Mouse (Mus musculus): ENCODE results near the gene Ap5z1.

Ap5z1 gene

DNA sequence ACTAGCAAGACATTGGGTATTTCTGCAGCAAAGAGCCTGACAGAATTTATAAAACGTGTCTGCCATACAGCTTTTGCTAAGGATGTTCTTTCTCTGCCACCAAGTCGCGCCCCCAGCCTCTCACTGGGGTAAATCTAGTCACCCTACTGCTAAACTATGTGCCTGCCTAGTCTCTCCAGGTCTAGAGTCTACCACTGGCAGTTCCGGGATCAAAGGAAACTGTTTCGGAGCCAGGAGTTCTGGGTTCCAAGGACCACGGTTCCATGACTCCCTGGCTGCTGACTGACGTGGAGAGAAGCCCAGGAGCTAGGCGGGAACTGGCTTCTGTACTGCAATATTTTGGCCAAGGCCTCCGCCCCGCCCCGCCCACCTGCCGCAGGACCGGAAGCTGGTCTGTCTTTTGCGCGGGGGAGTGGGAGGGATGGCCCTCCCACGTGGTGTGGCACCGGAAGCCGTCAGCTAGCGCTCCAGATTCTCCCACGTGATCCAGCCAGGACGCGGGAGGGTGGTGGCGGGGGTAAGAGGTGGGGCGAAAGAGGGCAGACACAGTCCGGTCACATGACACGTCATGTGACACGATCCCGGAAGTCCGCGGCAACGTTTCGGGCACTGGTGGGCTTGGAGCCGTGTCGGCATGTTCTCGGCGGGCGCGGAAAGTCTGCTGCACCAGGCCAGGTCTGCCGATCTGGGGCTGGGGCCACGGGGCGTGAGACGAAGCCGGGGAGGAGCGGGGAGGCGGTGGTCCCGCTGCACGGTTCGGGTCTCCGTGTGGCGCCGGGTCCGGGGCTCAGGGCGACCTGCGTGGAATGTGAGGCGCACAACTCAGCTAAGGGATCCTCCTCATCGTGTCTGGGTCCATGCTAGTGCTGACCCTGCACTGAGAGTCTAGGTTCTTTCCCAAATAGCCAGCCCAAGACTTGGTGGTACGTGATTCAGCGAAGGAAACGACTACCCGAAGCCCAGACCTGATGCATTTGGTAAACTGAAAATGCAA is at the start of gene Ap5z1:
Gene Ap5z1, plus strand, starts transcription at position 484 of the 994 bp plus-strand sequence.
- peak; percentile 87 to 88 for DNase-seq (ENCODE audit: low spot score in 2 of 2)

DNA sequence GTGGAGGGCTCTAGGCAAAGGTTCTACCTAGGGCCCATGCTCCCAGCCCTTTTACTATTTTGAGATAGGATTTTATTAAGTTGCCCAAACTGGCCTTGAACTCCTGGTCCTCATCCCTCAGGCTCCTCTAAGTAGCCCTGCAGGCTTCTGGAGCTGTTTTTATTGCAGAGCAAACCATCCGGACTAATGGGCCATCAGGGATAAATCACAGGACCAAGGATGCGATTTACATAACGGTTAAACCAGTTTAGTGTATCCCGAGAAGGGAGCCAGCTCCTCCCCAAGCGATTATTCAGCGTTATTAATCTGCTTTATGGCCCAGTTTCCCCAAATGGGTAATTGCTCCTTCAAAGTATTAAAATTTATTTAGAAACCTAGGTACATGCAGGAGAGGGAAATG is 48.3 kb upstream of the Ap5z1 start:
- DNase-seq (ENCODE audit: low spot score in 2 of 2): no peak

DNA sequence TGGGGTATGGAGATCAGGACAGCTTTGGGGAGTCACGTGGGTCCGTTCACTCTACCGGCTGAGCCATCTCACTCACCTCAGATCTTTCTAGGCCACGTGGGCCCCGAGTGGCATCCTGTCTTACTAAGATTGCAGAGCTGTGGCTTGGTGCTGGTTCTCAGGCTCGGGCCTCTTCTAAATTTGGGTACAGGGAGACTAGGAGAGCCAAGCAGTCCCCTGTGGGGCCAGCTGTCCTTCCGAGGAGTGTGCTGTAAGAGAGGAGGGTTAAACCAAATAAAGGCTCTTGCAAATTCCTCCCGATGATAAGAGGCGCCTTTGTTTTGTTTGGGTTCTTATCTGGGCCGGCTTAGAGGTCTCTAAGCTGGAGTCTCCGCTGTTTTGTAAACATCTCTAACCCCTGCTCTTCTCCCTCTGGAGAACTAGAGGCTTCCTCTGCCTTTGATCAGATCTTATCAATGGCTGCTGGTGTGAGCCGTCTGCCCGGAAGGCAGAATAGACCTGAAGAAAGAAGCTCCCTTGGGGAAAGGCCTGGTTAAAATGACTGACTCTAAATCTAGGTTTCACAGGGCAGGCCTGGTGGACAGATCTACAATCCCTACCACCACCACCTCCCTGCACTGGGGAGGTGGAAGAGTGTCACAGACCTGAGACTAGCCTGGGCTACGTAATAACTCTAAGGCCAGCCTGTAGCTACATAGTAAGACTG is 47.5 kb upstream of the Ap5z1 start:
- no peak for DNase-seq (ENCODE audit: low spot score in 2 of 2)

DNA sequence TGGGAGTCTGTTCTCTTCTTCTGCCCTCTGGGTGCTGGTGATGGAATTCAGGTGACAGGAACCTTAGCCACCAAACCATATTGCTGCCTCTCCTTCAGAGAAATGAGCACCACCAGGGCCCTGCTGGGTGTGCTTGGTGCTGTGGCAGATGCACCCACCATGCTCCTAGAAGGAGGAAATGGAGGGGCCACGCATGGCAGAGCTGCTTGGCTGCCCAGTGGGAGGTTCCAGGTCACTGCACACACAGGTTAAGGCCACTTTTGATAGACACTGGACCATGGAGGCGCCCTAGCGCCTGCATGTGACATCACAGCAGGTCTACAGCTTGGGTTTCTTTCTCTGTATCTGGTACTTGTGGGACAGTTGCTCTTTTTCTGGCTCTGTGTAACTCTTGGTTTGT is 46.6 kb upstream of the Ap5z1 start:
- DNase-seq (ENCODE audit: low spot score in 2 of 2): no peak

DNA sequence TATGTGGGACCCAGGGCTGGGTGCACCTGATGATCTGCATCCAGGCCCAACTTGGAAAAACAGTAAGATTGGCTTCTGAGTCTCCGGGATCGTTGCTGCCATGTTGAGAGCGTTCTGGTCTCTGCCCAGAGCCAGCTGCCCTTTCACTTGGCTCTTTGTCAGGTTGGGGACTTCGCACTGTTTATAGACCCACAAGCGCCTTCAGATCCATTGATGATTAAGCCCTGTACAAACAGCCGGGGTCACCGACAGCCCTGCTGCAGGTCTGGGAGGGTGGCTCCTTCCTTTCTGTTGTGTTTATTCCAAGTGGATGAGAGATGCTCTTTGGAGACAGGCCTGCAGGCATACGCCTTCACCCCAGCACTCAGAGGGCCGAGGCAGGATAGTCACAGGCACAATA is 45.9 kb upstream of the Ap5z1 start:
- DNase-seq (ENCODE audit: low spot score in 2 of 2): no peak

DNA sequence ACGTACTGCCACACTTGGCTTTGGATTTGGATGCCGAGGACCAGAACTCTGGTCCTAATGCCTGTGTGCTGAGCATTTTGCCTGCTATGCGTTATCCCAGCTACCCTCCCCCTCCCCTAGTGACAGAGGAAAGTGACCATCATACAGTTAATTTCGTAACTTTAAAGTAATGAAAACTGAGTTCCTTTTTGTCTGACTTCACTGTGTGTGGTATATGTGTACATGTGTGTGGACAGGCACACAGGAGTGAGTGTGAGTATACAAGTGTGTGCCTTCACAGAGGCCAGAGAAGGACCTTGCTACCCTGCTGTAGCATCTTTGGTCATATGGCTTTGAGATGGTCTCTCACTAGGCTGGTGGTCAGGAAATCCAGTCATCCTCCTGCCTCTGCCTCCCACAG is 45.3 kb upstream of the Ap5z1 start:
- DNase-seq (ENCODE audit: low spot score in 2 of 2): no peak

DNA sequence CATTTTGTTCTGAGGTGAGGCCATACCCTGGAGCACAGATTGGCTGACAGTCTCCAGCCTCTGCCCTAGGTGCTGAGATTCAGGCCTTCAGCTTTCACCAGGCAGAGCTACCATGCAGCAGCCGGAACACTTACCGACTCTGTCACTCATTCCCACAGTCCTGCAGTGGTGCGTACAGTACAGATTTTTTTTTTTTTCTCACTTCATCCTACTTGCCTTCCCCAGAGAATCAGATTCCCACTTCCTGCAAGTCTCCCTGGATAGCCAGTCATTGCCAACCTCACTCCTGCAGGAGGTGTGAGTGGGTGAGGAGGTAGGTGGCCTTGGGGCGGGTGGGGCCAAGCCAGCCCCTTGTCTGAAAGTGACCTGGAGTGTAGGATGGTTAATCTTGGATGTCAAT is 43.4 kb upstream of the Ap5z1 start:
- no peak for DNase-seq (ENCODE audit: low spot score in 2 of 2)

DNA sequence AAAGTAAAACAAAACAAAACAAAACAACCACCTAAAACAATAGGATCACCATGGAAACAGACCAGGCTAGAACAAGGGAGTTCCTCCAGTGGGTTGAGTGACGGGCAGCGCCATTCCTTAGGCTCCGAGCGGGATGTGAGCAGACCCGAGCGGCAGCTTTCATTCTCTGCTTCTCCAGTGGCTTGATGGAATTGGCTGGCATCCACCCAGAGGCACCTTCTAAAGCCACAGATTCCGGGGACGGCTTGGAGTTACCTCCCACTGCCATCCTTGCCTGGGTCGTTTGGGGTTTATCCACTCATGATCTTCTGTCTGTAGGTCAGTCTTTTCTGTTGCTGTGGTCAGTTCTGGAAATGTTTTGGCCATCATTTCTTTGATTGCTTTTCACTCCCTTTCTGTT is 42.8 kb upstream of the Ap5z1 start:
- DNase-seq (ENCODE audit: low spot score in 2 of 2): no peak

DNA sequence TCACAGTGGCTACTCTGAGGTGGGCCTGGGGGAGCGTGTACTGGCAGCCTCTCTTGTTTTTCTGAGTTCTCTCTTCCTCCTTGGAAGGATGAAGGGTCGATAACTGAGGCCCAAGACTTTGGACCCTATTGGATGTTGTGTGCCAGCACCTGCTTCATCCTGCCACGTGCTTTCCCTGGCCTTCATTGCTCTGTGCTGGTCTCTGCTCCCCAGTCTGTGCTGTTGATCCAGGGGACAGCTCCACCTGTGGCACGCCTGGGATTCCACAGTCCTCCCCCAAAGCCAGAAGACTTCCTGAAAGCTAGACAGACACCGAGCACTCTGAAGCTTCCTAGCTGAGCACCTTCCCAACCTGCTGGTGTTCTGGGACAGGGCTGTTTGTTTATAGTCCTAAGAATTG is 41.9 kb upstream of the Ap5z1 start:
- no peak for DNase-seq (ENCODE audit: low spot score in 2 of 2)

DNA sequence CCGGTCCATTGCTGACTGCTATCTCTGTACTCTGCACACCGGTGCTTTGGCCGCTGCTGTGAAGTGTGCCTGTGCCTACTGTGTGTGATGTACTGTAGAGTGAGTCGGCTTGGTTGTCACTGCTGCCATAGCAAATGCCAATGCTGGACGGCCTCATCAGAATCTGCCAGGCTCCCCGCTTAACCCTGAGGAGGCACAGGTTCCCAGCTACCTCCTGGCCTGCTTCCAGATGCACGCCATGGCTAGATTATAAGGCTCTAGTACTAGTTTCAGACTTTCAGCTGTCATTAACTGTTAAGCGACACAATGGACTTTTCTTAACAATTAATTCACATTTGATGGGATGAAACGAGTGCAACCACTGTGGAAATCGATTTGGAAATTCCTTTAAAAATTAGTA is 40.6 kb upstream of the Ap5z1 start:
- no peak for DNase-seq (ENCODE audit: low spot score in 2 of 2)

DNA sequence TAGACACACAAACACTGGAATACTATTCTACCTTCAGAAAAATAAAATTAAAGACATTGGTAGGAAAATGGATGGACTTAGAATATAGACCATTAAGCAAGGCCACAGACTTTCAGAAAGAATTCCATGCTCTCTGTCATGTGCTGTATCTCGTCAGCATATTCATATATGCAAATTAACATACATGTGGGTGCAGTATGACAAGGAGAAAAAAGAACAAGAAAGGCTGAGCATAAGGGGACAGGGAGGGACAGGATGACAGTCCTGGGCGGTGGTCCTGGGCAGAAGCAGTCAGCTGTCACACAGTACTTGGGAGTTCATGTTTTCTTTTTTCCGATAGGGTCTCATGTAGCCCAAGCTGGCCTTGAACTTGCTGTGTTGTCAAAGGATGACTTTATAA is 40.0 kb upstream of the Ap5z1 start:
- DNase-seq (ENCODE audit: low spot score in 2 of 2): no peak

DNA sequence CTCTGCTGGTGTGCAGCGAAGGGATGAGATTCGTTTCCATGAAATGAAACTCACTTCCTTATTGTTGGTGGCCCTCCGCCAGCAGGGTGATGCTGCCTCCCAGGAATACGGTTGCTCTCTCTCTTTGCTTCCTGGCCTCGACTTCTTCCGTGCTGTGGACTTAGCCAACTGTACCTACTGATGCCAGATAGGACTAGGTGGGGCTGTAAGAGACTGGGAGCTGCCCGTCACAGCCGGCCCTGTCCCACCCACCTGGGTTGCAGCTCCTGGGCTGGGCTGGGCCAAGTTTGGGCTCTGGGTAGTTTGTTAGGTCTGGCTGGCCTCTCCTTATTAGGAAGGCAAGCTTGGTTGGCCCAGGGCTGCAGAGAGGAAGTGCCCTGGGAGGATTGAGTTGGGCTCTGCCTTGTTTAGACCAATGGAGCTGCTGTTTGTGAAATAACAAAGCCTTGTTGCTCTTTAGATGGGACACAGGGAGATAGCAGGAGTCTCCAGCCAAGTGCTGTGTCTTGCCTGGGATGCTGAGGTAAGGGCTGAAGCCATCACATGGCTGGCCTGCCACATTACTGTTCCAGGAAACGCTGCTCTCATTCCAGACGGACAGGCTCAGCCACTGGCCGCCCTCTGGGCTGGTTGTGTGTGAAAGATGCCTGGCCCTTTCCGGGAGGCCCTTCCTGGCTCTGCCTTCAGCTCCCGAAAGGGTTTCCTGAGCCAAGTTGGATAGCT is 39.0 kb upstream of the Ap5z1 start:
- DNase-seq (ENCODE audit: low spot score in 2 of 2): no peak

DNA sequence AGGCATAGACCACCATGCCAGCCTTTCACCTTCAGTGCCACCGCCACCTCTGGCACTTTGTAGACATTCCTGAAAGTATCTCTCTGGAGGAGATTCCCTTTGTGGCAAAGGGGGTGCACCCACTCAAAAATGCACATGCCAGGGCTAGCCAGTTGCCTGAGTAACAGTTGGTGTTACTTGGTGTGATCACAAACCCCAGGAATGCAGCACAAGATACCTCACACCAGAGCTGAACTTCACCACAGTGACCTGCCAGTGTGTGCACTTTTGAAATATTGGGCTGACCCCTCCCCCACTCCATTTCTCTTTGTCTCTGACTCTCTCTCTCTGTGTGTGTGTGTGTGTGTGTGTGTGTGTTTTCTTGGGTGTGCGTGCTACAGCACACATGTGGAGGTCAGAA is 37.3 kb upstream of the Ap5z1 start:
- no peak for DNase-seq (ENCODE audit: low spot score in 2 of 2)

DNA sequence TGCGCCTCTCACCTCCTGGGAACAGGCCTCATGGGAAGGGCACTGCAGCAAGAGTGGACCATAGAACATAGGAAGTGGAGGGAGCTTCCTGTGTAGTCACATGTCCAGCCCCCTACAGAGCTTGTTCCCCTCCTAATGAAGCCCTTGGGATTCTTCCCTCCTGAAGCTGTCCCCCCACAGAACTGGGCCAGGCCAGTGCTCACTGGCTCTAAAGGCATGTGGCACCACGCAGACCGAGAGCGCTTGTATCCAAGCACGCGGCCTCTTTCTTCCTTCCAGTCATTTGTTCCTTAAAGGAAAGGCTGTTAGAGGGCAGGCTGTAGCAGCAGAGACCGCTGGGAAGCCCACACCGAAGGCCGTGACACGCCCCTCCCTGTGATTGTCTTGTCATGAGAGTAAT is 35.9 kb upstream of the Ap5z1 start:
- DNase-seq (ENCODE audit: low spot score in 2 of 2): no peak

DNA sequence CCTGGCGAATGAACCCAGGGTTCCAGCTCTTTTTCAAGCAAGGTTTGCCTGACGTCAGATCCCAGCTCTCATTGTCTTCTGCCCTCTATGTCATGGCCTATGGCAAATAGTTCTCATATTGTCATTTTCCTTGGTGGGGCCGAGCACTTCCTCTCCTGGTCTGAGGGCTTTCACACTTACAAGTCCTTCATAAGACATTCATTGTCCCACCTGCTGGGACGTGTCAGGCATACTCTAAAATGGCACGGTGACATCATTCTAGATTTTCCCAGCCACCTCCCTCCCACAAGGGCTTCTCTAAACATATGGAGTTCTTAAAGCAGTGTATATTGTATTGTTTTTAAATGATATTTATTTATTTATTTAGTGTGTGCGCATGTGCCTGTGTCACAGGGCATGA is 35.1 kb upstream of the Ap5z1 start:
- DNase-seq (ENCODE audit: low spot score in 2 of 2): no peak

DNA sequence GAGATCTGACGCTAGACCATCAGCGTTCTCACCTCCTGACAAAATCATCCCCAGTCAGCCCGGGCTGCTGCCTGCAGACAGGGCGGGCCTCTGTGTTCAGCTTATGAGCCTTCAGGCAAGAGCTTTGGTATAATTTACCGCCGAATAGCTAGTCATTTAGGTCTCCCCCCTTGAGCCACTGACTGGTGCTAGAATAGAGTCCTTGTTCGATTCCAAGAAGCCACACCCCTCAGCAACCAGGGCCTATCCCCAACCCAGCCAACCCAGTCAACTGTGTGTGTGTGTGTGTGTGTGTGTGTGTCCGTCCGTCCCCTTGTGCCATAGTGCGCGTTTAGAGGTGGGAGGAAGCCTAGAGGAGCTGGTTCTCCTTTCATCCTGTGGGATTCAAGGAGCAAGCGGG is 32.7 kb upstream of the Ap5z1 start:
- no peak for DNase-seq (ENCODE audit: low spot score in 2 of 2)

DNA sequence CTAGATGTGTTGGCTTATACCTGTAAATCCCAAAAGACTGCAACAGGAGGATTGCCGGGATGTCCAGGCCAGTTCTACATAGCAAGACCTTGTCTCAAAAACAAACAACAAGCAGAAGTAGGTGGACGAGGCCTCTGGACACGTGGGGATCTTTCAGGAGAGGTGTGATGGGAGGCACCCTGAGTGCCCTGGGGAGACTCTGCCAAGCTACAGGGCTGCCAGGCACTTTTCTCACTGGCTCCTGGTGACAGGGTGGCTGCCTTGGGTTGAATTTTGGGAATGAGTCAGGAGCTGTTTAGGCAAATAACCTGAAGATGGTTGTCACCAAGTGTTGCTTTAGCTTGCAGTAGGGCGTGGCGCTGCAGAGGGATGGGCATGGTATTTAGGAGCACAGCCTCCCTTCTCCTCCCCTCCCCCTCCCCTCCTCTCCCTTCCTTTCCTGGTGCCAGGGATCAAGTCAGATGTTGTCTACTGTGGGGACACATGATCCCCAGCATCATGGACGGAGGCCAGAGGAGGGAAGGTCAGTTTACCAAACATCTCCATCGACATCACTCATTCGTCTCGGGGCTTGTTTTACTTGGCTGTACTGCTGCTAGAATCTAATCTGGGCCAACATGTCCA is 31.8 kb upstream of the Ap5z1 start:
- no peak for DNase-seq (ENCODE audit: low spot score in 2 of 2)

DNA sequence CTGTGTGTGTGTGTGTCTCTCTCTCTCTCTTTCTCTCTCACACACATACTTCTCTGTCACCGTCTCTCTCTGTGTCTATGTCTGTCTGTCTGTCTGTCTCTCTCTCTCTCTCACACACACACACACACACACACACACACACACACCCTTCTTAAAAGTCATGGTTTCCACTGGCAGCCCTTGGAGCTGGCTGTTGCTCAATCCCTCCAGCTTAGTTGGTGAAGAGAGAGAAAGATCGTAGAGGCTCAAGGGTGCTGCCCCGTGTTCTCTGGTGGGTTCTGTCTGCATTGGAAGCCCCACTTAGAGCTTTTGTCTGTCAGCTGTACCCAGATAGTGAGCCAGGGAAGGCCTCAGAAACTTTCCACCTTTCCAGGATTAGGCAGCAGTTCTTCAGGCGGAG is 31.0 kb upstream of the Ap5z1 start:
- DNase-seq (ENCODE audit: low spot score in 2 of 2): no peak

DNA sequence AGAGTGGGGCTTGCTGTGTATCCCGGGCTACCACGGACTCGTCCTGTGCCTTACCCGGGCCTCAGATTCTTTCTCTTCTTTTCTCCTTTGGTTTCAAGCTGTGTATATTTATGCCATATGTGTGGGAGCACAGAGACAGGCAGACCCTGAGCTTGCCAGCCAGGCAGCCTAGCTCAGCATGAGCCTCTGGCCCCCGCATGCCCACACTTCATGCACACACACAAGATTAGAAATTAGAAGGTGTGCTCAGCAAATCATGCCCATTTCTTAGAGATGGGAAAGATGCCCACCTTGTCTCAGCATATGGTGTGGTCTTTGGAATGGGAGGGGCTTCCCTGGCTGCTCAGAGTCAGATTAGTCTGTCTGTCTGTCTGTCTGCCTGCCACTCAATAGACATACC is 29.7 kb upstream of the Ap5z1 start:
- peak; percentile 66 to 84 for DNase-seq (ENCODE audit: low spot score in 2 of 2)

DNA sequence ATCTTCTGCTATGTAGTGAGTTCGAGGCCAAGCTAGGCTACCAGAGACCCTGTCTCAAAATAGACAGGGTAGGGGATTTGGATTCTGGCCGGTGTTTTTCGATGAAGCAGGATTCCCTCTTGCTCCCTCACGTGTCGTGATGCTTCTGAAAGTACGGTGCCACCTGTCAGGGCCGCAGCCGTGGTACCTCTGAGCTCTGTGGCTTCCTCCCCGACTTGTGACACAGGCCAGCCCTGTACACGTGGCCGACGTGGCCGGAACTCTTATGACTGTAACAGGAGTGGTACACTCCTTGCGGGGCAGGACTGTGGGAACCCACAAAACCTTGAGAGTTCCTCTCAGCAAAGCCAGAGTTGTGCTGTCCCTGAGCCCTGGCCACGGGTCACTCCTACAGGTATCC is 28.0 kb upstream of the Ap5z1 start:
- no peak for DNase-seq (ENCODE audit: low spot score in 2 of 2)

DNA sequence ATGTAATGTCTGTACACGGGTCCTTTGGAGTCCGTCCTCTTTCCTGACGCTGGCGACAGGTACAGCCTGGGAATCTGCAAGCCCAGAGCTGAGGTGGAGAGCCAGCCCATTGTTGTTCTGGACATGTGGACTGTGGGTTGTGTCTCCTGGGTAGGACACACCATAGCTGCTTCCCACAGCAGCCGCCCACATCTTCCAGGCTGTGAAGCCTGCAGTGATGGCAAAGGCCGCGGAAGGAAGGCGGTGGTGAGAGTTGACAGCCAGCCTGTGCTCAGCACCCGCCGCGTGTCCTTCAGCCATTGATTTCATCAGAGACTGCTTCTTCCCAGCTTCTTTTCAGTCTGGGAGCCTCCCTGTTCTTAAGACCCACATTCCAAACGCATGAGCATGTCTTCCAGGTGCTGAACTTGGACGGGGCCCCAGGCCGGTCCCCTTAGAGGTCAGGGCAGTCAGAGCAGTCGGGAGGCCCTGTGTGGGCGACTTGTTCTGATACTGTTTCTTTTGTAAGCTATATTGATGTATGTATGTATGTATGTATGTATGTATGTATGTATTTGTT is 25.3 kb upstream of the Ap5z1 start:
- peak; percentile 56 to 69 for DNase-seq (ENCODE audit: low spot score in 2 of 2)

Measured in frontal cortex, postnatal 36 days (tissue).